Mouse (Mus musculus): ENCODE measurements at regions not wholly inside any gene's neighbourhood (a gene's known extent, or its start where the extent isn't known, plus 50 kb on each side); places are given as distances from the start of the nearest gene placed in this dataset.

GRCm38 (mm10) chr7:125271356-125271755 lies 173.1 kb upstream of the Kdm8 start:
- DNase-seq: no peak

GRCm38 (mm10) chr7:125281371-125281770 lies 163.1 kb upstream of the Kdm8 start:
- no peak for DNase-seq

- no peak for DNase-seq
These were observed 149.2 kb upstream of the Kdm8 start for GRCm38 (mm10) chr7:125295226-125295625.

GRCm38 (mm10) chr7:125308433-125308832 lies 136.0 kb upstream of the Kdm8 start:
- DNase-seq: no peak

GRCm38 (mm10) chr7:125310971-125311370 lies 133.5 kb upstream of the Kdm8 start:
- no peak for DNase-seq

- DNase-seq: no peak
These were observed 130.9 kb upstream of the Kdm8 start for GRCm38 (mm10) chr7:125313604-125314003.

- no peak for DNase-seq
These were observed 109.7 kb upstream of the Kdm8 start for GRCm38 (mm10) chr7:125334769-125335168.

GRCm38 (mm10) chr7:125335586-125336165 lies 108.8 kb upstream of the Kdm8 start:
- DNase-seq: no peak

GRCm38 (mm10) chr7:125336826-125337225 lies 107.7 kb upstream of the Kdm8 start:
- DNase-seq: no peak

- no peak for DNase-seq
These were observed 106.2 kb upstream of the Kdm8 start for GRCm38 (mm10) chr7:125338177-125338751.

GRCm38 (mm10) chr7:125340326-125340905 lies 104.1 kb upstream of the Kdm8 start:
- DNase-seq: no peak

GRCm38 (mm10) chr7:125349606-125350005 lies 94.9 kb upstream of the Kdm8 start:
- DNase-seq: no peak

GRCm38 (mm10) chr7:125354211-125354610 lies 90.3 kb upstream of the Kdm8 start:
- no peak for DNase-seq

- DNase-seq: no peak
These were observed 89.5 kb upstream of the Kdm8 start for GRCm38 (mm10) chr7:125354956-125355355.

GRCm38 (mm10) chr7:125358016-125358415 lies 86.5 kb upstream of the Kdm8 start:
- no peak for DNase-seq

- DNase-seq: no peak
These were observed 61.5 kb upstream of the Kdm8 start for GRCm38 (mm10) chr7:125383021-125383420.

- no peak for DNase-seq
These were observed 60.3 kb upstream of the Kdm8 start for GRCm38 (mm10) chr7:125384171-125384570.

GRCm38 (mm10) chr7:125392536-125392935 lies 51.9 kb upstream of the Kdm8 start:
- DNase-seq: no peak

- peak in 1 of 2 experiments; percentile 13 for DNase-seq
These were observed 51.2 kb upstream of the Kdm8 start for GRCm38 (mm10) chr7:125393228-125393627.

- DNase-seq: peak; percentile 85 to 86
These were observed 50.7 kb upstream of the Kdm8 start for GRCm38 (mm10) chr7:125393654-125394346.
